Mouse (Mus musculus): ENCODE data around the gene Pfdn6. TPM values are rescaled to one million over a fixed set of nuclear protein-coding genes. Genes with fewer than 3 reads are reported as not detected.
A peak's percentile ranks its signal among the peaks of the same experiment; 100 is the strongest.
"Not testable (repeated sequence)": the region's sequence is repeated elsewhere in the genome, so short reads cannot be mapped to it uniquely, and the experiment has no call there.

Pfdn6 gene
- total RNA-seq, 2 experiments from 2014 or later = 192 to 235 TPM

GRCm38 (mm10) chr17:33918293-33919203, 21.6 kb downstream of the Pfdn6 start:
- ATAC-seq (replicated peaks; ENCODE audit: low FRiP score, low TSS enrichment, poor library complexity, severe bottlenecking) = peak; percentile 5

GRCm38 (mm10) chr17:33917656-33918292, 22.4 kb downstream of the Pfdn6 start:
- no peak for ATAC-seq (replicated peaks; ENCODE audit: low FRiP score, low TSS enrichment, poor library complexity, severe bottlenecking)

GRCm38 (mm10) chr17:33916847-33917655, 23.1 kb downstream of the Pfdn6 start:
- ATAC-seq (replicated peaks; ENCODE audit: low FRiP score, low TSS enrichment, poor library complexity, severe bottlenecking) = no peak

GRCm38 (mm10) chr17:33916294-33916693, 23.8 kb downstream of the Pfdn6 start:
- ATAC-seq (replicated peaks; ENCODE audit: low FRiP score, low TSS enrichment, poor library complexity, severe bottlenecking) = no peak

GRCm38 (mm10) chr17:33915671-33916250, 24.4 kb downstream of the Pfdn6 start, which contains the start of the genes Tapbp and Zbtb22:
Tapbp (plus strand) TSS chr17:33915899.
Zbtb22 (plus strand) TSS chr17:33915904.
- peak; percentile 66 for ATAC-seq (replicated peaks; ENCODE audit: low FRiP score, low TSS enrichment, poor library complexity, severe bottlenecking)

GRCm38 (mm10) chr17:33914969-33915391, 25.2 kb downstream of the Pfdn6 start:
- no peak for ATAC-seq (replicated peaks; ENCODE audit: low FRiP score, low TSS enrichment, poor library complexity, severe bottlenecking)

- ATAC-seq (replicated peaks; ENCODE audit: low FRiP score, low TSS enrichment, poor library complexity, severe bottlenecking) = no peak
These were observed 26.2 kb downstream of the Pfdn6 start for GRCm38 (mm10) chr17:33913905-33914304.

GRCm38 (mm10) chr17:33913264-33913663, 26.9 kb downstream of the Pfdn6 start:
- no peak for ATAC-seq (replicated peaks; ENCODE audit: low FRiP score, low TSS enrichment, poor library complexity, severe bottlenecking)

GRCm38 (mm10) chr17:33911813-33912414, 28.2 kb downstream of the Pfdn6 start:
- ATAC-seq (replicated peaks; ENCODE audit: low FRiP score, low TSS enrichment, poor library complexity, severe bottlenecking) = no peak

GRCm38 (mm10) chr17:33911052-33911812, 28.9 kb downstream of the Pfdn6 start:
- ATAC-seq (replicated peaks; ENCODE audit: low FRiP score, low TSS enrichment, poor library complexity, severe bottlenecking) = no peak

GRCm38 (mm10) chr17:33910346-33911051, 29.6 kb downstream of the Pfdn6 start:
- ATAC-seq (replicated peaks; ENCODE audit: low FRiP score, low TSS enrichment, poor library complexity, severe bottlenecking) = no peak

GRCm38 (mm10) chr17:33909869-33910250, 30.3 kb downstream of the Pfdn6 start:
- peak; percentile 13 for ATAC-seq (replicated peaks; ENCODE audit: low FRiP score, low TSS enrichment, poor library complexity, severe bottlenecking)

- peak; percentile 92 for ATAC-seq (replicated peaks; ENCODE audit: low FRiP score, low TSS enrichment, poor library complexity, severe bottlenecking)
These were observed 30.9 kb downstream of the Pfdn6 start, which contains the start of gene Daxx for GRCm38 (mm10) chr17:33909077-33909868. Daxx (plus strand) TSS chr17:33909414.

- ATAC-seq (replicated peaks; ENCODE audit: low FRiP score, low TSS enrichment, poor library complexity, severe bottlenecking) = peak; percentile 3; the same call in 1 of the 2 replicates
These were observed 31.6 kb downstream of the Pfdn6 start for GRCm38 (mm10) chr17:33908331-33909076.

GRCm38 (mm10) chr17:33904835-33905234, 35.3 kb downstream of the Pfdn6 start, which contains the start of gene Platr17:
Platr17 (plus strand) TSS chr17:33905135.
- ATAC-seq (replicated peaks; ENCODE audit: low FRiP score, low TSS enrichment, poor library complexity, severe bottlenecking) = not testable (repeated sequence)

All from megakaryocyte-erythroid progenitor cell, adult 5-6 weeks (primary cell).